Mouse (Mus musculus) ES-E14 (cell line): Measurements from ENCODE around the gene Rpl7l1. TPM values are rescaled to one million over a fixed set of nuclear protein-coding genes. Genes with fewer than 3 reads are reported as not detected.
"Not testable (repeated sequence)": the region's sequence is repeated elsewhere in the genome, so short reads cannot be mapped to it uniquely, and the experiment has no call there.

Experiments used
- DNase-seq: peaks from one replicate; pipeline ENCODE4 v3.0.0-alpha.2; 2013; ENCODE audit warnings: low read depth, low spot score
- H3K27ac ChIP-seq: 2 replicates; pipeline ENCODE4 v1.5.1; 2012; ENCODE audit warnings: low read depth, mild to moderate bottlenecking, low read length, moderate library complexity, mixed read lengths; ENCODE audit not compliant: poor library complexity, insufficient read depth, severe bottlenecking
- H3K36me3 ChIP-seq: 2 replicates; pipeline ENCODE4 v1.6.1; 2012; ENCODE audit warnings: mild to moderate bottlenecking, low read length, moderate library complexity, mixed read lengths; ENCODE audit not compliant: control insufficient read depth, poor library complexity, insufficient read depth, severe bottlenecking
- H3K4me1 ChIP-seq, 2 experiments: fragments of 150-350 bp in 1 of 2; sonication (generic) in 1 of 2; 2 replicates each; pipeline ENCODE4 v1.6.1; 2012; ENCODE audit warnings: low read length in 2 of 2, mild to moderate bottlenecking in 1 of 2, mixed read lengths in 1 of 2; ENCODE audit not compliant: control insufficient read depth in 2 of 2, insufficient read depth in 2 of 2, poor library complexity in 1 of 2
- H3K4me3 ChIP-seq, 2 experiments: fragments of 150-350 bp in 1 of 2; sonication (generic) in 1 of 2; 2 replicates each; pipeline ENCODE4 v1.5.1; 2012; ENCODE audit warnings: low read length in 2 of 2, low read depth in 1 of 2, mild to moderate bottlenecking in 1 of 2, mixed read lengths in 1 of 2; ENCODE audit not compliant: insufficient read depth in 1 of 2, poor library complexity in 1 of 2, severe bottlenecking in 1 of 2
- H3K9ac ChIP-seq: 2 replicates; pipeline ENCODE4 v1.6.1; 2012; ENCODE audit warnings: low read depth, mild to moderate bottlenecking, low read length, mixed read lengths; ENCODE audit not compliant: poor library complexity, insufficient read depth, severe bottlenecking
- H3K9me3 ChIP-seq: fragments of 150-350 bp; sonication (generic); 2 replicates; pipeline ENCODE4 v1.6.1; 2012; ENCODE audit warnings: low read depth, mild to moderate bottlenecking, low read length; ENCODE audit not compliant: control insufficient read depth, insufficient read depth
- CHD2 ChIP-seq: IDR thresholded peaks from 2 replicates; pipeline ENCODE4 v1.6.1; 2014; ENCODE audit warnings: mild to moderate bottlenecking, low read depth, low read length, inconsistent platforms
- HCFC1 ChIP-seq: IDR thresholded peaks from 2 replicates; pipeline ENCODE4 v1.6.1; 2012; ENCODE audit warnings: low read length, inconsistent platforms, borderline replicate concordance; ENCODE audit not compliant: insufficient read depth
- MAFK ChIP-seq: IDR thresholded peaks from 2 replicates; pipeline ENCODE4 v1.6.1; 2014; ENCODE audit warnings: mild to moderate bottlenecking, low read depth, low read length, inconsistent platforms; ENCODE audit not compliant: insufficient read depth
- ZC3H11A ChIP-seq: IDR thresholded peaks from 2 replicates; pipeline ENCODE4 v1.6.1; 2012; ENCODE audit warnings: low read depth, mild to moderate bottlenecking, inconsistent platforms, low read length, borderline replicate concordance
- ZNF384 ChIP-seq: IDR thresholded peaks from 2 replicates; pipeline ENCODE4 v1.6.1; 2012; ENCODE audit warnings: low read depth, low read length, inconsistent platforms
- in situ Hi-C, 2 experiments: fragments of 600-800 bp; cut with MboI; formaldehyde crosslinking; loops; one replicate each; pipeline ENCODE4 v1.15.1; 2025; ENCODE audit warnings: low sequenced_read_pairs in 2 of 2, inconsistent platforms in 1 of 2; ENCODE audit not compliant: unreplicated experiment in 2 of 2
- total RNA-seq: library from RNA; depleted of rRNA; stranded (reverse); fragments of 300-350 nt; gene quantifications from 2 replicates; pipeline ENCODE4 v1.2.3, GENCODE M21; 2012

Gene Rpl7l1
- total RNA-seq, 1 experiment: 179 TPM

GRCm38 (mm10) chr17:46792963-46793362, 10.5 kb upstream of the Rpl7l1 start:
- in situ Hi-C loops: no loop called here
- H3K4me3 ChIP-seq: peak overlapping the region in 1 of 2 experiments; percentile 23; a peak in 1 of 4 replicates
- peak; percentile 69 for DNase-seq
- no peaks in the 10 kb centered on the region for H3K36me3 ChIP-seq
- H3K4me1 ChIP-seq: peaks cover 17 to 38% of the 10 kb centered on the region in 2 experiments; a peak in 3 of 4 replicates
- H3K9ac ChIP-seq: peak overlapping the region; percentile 64; the same call in 1 of the 2 replicates
- H3K9me3 ChIP-seq: no peaks in the 10 kb centered on the region
- H3K27ac ChIP-seq: peak overlapping the region; percentile 65; the same call in 1 of the 2 replicates
- TF ChIP-seq ZC3H11A (no peak), CHD2 (no peak), MAFK (no peak), ZNF384 (no peak), HCFC1 (no peak)

DNA sequence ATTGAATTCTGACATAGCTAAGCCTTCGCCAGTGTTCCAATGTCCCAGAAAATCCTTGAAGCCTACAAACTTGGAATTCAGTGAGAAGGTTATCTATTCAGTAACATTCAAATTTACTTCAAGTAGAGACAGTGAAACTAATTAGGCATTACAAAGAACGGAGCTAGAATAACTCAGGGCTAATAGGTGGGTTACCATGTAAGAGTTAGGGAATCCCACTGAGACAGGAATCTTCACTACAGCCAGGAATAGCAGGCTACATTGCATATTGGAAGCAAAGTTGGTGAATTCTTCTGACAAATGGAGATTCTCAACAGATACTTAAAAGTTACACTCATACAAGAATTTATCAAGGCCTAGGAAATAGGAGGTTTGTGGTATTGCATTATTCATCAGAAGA, 5.5 kb upstream of the Rpl7l1 start:
- DNase-seq, in situ Hi-C loops: not testable (repeated sequence)

GRCm38 (mm10) chr17:46786952-46787351, 4.5 kb upstream of the Rpl7l1 start:
- no peak for TF ChIP-seq CHD2
- no peak for TF ChIP-seq HCFC1
- in situ Hi-C loops: no loop called here

More for the DNA sequence above, 5.5 kb upstream of the Rpl7l1 start:
- H3K36me3 ChIP-seq, H3K9ac ChIP-seq, H3K27ac ChIP-seq, H3K4me3 ChIP-seq, H3K9me3 ChIP-seq: not testable (repeated sequence)
- H3K4me1 ChIP-seq: peaks cover 10 to 16% of the 10 kb centered on the region in 2 experiments; a peak in 3 of 4 replicates

DNA sequence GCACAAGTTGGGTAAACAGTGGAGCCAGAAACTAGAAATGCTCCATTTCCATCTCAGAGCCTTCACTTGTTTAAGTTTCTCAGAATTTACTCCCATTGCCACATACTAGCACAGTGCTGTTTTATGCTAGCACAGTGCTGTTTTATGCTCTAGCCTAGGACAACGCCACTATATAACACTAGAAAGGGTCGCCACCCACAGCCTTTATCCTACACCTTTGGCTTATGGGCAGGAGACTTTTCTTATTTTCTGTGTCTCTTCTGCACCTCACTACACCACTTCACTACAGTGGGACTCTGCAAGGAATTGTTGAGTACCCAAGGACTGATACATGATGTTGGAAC, 722 bp upstream of the Rpl7l1 start:
- H3K27ac ChIP-seq: no peak overlapping the region; the same call in 1 of the 2 replicates
- TF ChIP-seq ZC3H11A (no peak), ZNF384 (0 out of 2 replicates have a peak, but pooled peaks have one; percentile 0), HCFC1 (0 out of 2 replicates have a peak, but pooled peaks have one; percentile 5)
- H3K36me3 ChIP-seq: peaks cover 27% of the 10 kb centered on the region
- H3K9ac ChIP-seq: peak overlapping the region; percentile 27; the same call in 1 of the 2 replicates
- H3K4me3 ChIP-seq: peak overlapping the region; percentile 18 to 82; a peak in 2 of 4 replicates
- H3K9me3 ChIP-seq: no peaks in the 10 kb centered on the region
- DNase-seq: no peak
- in situ Hi-C loops: no loop called here
- peaks cover 4 to 10% of the 10 kb centered on the region in 2 experiments for H3K4me1 ChIP-seq

More at GRCm38 (mm10) chr17:46786952-46787351, 4.5 kb upstream of the Rpl7l1 start:
- Histone ChIP-seq H3K4me3 (no peak overlapping the region), H3K9ac (no peak overlapping the region), H3K4me1 (peaks cover 5 to 14% of the 10 kb centered on the region in 2 experiments; a peak in 3 of 4 replicates), H3K9me3 (no peaks in the 10 kb centered on the region), H3K27ac (no peak overlapping the region), H3K36me3 (no peaks in the 10 kb centered on the region)
- no peak for DNase-seq

- no peak for DNase-seq
- TF ChIP-seq ZNF384 (no peak), MAFK (no peak), CHD2 (no peak), HCFC1 (no peak), ZC3H11A (no peak)
- H3K9me3 ChIP-seq: no peaks in the 10 kb centered on the region
- peaks cover 40% of the 10 kb centered on the region for H3K36me3 ChIP-seq
- in situ Hi-C loops: no loop called here
- H3K4me3 ChIP-seq: peak overlapping the region; percentile 82 to 95
- H3K4me1 ChIP-seq: peaks cover 4 to 10% of the 10 kb centered on the region in 2 experiments
- H3K9ac ChIP-seq: peak overlapping the region; percentile 95
- H3K27ac ChIP-seq: peak overlapping the region; percentile 59
Measured at GRCm38 (mm10) chr17:46781876-46782275, 596 bp downstream of the Rpl7l1 start.
